Mouse (Mus musculus) CH12.LX (cell line): ENCODE measurements around the gene Sft2d1. TPM values are rescaled to one million over a fixed set of nuclear protein-coding genes. Genes with fewer than 3 reads are reported as not detected.
A peak's percentile ranks its signal among the peaks of the same experiment; 100 is the strongest.

Experiments used
- DNase-seq: peaks from one replicate; pipeline ENCODE4 v3.0.0-alpha.2; 2013; ENCODE audit errors: extremely low read depth
- H3K27ac ChIP-seq: 2 replicates; pipeline ENCODE4 v1.5.1; 2012; ENCODE audit warnings: low read depth, mild to moderate bottlenecking, control low read depth, moderate library complexity; ENCODE audit not compliant: insufficient read depth
- H3K27me3 ChIP-seq: replicated peaks from 2 replicates; pipeline ENCODE3; 2012; ENCODE audit warnings: inconsistent platforms
- H3K36me3 ChIP-seq, 2 experiments: replicated peaks in 1 of 2; 2 replicates each; pipeline versions ENCODE3 to v1.6.1; 2012; ENCODE audit warnings: inconsistent platforms in 1 of 2, low read length in 1 of 2, mild to moderate bottlenecking in 1 of 2, mixed read lengths in 1 of 2, moderate library complexity in 1 of 2; ENCODE audit not compliant: control insufficient read depth in 1 of 2, insufficient read depth in 1 of 2
- H3K4me1 ChIP-seq, 2 experiments: 2 replicates each; pipeline ENCODE4 v1.6.1; 2012; ENCODE audit warnings: inconsistent platforms in 1 of 2, moderate library complexity in 1 of 2; ENCODE audit not compliant: insufficient read depth in 2 of 2, control insufficient read depth in 1 of 2
- H3K4me2 ChIP-seq: 2 replicates; pipeline ENCODE4 v1.6.1; 2012; ENCODE audit warnings: low read depth, mild to moderate bottlenecking, control low read depth; ENCODE audit not compliant: poor library complexity, insufficient read depth, severe bottlenecking
- H3K4me3 ChIP-seq, 3 experiments: fragments of 150-350 bp in 1 of 3; sonication (generic) in 1 of 3; replicated peaks in 1 of 3; 2 replicates each; pipeline versions ENCODE3 to v1.5.1; 2011 to 2012; ENCODE audit warnings: low read depth in 2 of 3, low read length in 2 of 3, mild to moderate bottlenecking in 2 of 3, moderate library complexity in 2 of 3, control low read depth in 1 of 3, improper control_type of control experiment in 1 of 3, inconsistent platforms in 1 of 3, mixed read lengths in 1 of 3; ENCODE audit not compliant: poor library complexity in 1 of 3
- H3K79me2 ChIP-seq: replicated peaks from 2 replicates; pipeline ENCODE4 v1.6.1; 2012; ENCODE audit warnings: mild to moderate bottlenecking, moderate library complexity; ENCODE audit not compliant: control insufficient read depth, poor library complexity, insufficient read depth, severe bottlenecking; ENCODE audit errors: extremely low read depth
- H3K9ac ChIP-seq: 2 replicates; pipeline ENCODE4 v1.6.1; 2012; ENCODE audit warnings: low read depth, mild to moderate bottlenecking, control low read depth, moderate library complexity; ENCODE audit not compliant: insufficient read depth
- H3K9me3 ChIP-seq: replicated peaks from 2 replicates; pipeline ENCODE3; 2012; ENCODE audit warnings: low read length, inconsistent platforms, mixed read lengths
- BHLHE40 ChIP-seq: IDR thresholded peaks from 2 replicates; pipeline ENCODE4 v1.6.1; 2011; ENCODE audit warnings: mild to moderate bottlenecking, low read depth, low read length, improper control_type of control experiment
- CHD1 ChIP-seq: IDR thresholded peaks from 2 replicates; pipeline ENCODE4 v1.6.1; 2012; ENCODE audit warnings: low read depth, low read length, improper control_type of control experiment, inconsistent platforms
- CHD2 ChIP-seq: IDR thresholded peaks from 2 replicates; pipeline ENCODE4 v1.6.1; 2011; ENCODE audit warnings: low read length, improper control_type of control experiment
- CTCF ChIP-seq, 2 experiments: IDR thresholded peaks in 1 of 2; conservative IDR thresholded peaks in 1 of 2; 2 replicates each; pipeline ENCODE4 v1.5.1; 2011 to 2012; ENCODE audit warnings: low read depth in 2 of 2, low read length in 2 of 2, improper control_type of control experiment in 1 of 2, inconsistent platforms in 1 of 2, mild to moderate bottlenecking in 1 of 2, moderate library complexity in 1 of 2
- E2F4 ChIP-seq: IDR thresholded peaks from 2 replicates; pipeline ENCODE4 v1.6.1; 2011; ENCODE audit warnings: low read depth, low read length, improper control_type of control experiment; ENCODE audit not compliant: insufficient replicate concordance
- ELF1 ChIP-seq: IDR thresholded peaks from 2 replicates; pipeline ENCODE4 v1.6.1; 2014; ENCODE audit warnings: low read depth, mild to moderate bottlenecking, inconsistent platforms, low read length, improper control_type of control experiment
- EP300 ChIP-seq: IDR thresholded peaks from 2 replicates; pipeline ENCODE4 v1.6.1; 2011; ENCODE audit warnings: low read length, improper control_type of control experiment
- ETS1 ChIP-seq: conservative IDR thresholded peaks from 2 replicates; pipeline ENCODE4 v1.6.1; 2012; ENCODE audit warnings: low read depth, mild to moderate bottlenecking, inconsistent platforms, low read length, improper control_type of control experiment, moderate library complexity
- GABPA ChIP-seq: IDR thresholded peaks from 2 replicates; pipeline ENCODE4 v1.6.1; 2012; ENCODE audit warnings: low read depth, low read length, improper control_type of control experiment, inconsistent platforms; ENCODE audit not compliant: insufficient replicate concordance
- HCFC1 ChIP-seq: IDR thresholded peaks from 2 replicates; pipeline ENCODE4 v1.6.1; 2012; ENCODE audit warnings: low read depth, mild to moderate bottlenecking, inconsistent platforms, low read length, improper control_type of control experiment
- IRF4 ChIP-seq: IDR thresholded peaks from 2 replicates; pipeline ENCODE4 v1.6.1; 2014; ENCODE audit warnings: low read depth, mild to moderate bottlenecking, inconsistent platforms, low read length, improper control_type of control experiment
- JUN ChIP-seq: IDR thresholded peaks from 2 replicates; pipeline ENCODE4 v1.6.1; 2011; ENCODE audit warnings: low read depth, mild to moderate bottlenecking, low read length, improper control_type of control experiment, moderate library complexity; ENCODE audit not compliant: insufficient read depth
- JUND ChIP-seq: conservative IDR thresholded peaks from 2 replicates; pipeline ENCODE4 v1.6.1; 2011; ENCODE audit warnings: low read depth, low read length, improper control_type of control experiment
- KAT2A ChIP-seq: IDR thresholded peaks from 2 replicates; pipeline ENCODE4 v1.6.1; 2012; ENCODE audit warnings: low read length, improper control_type of control experiment, inconsistent platforms; ENCODE audit not compliant: insufficient replicate concordance
- MAFK ChIP-seq: IDR thresholded peaks from 2 replicates; pipeline ENCODE4 v1.6.1; 2011; ENCODE audit warnings: low read length, improper control_type of control experiment; ENCODE audit not compliant: insufficient replicate concordance
- MAX ChIP-seq: IDR thresholded peaks from 2 replicates; pipeline ENCODE4 v1.6.1; 2011; ENCODE audit warnings: low read length, improper control_type of control experiment
- MAZ ChIP-seq: IDR thresholded peaks from 2 replicates; pipeline ENCODE4 v1.6.1; 2012; ENCODE audit warnings: low read depth, mild to moderate bottlenecking, inconsistent platforms, low read length, improper control_type of control experiment, moderate library complexity
- MEF2A ChIP-seq: IDR thresholded peaks from 2 replicates; pipeline ENCODE4 v1.6.1; 2014; ENCODE audit warnings: low read depth, mild to moderate bottlenecking, inconsistent platforms, low read length, improper control_type of control experiment, borderline replicate concordance
- MXI1 ChIP-seq: IDR thresholded peaks from 2 replicates; pipeline ENCODE4 v1.6.1; 2011; ENCODE audit warnings: mild to moderate bottlenecking, low read depth, low read length, improper control_type of control experiment
- MYC ChIP-seq: IDR thresholded peaks from 2 replicates; pipeline ENCODE4 v1.6.1; 2011; ENCODE audit warnings: low read depth, mild to moderate bottlenecking, improper control_type of control experiment, low read length
- NELFE ChIP-seq: IDR thresholded peaks from 2 replicates; pipeline ENCODE4 v1.6.1; 2011; ENCODE audit warnings: low read depth, low read length, improper control_type of control experiment
- NRF1 ChIP-seq: IDR thresholded peaks from 2 replicates; pipeline ENCODE4 v1.6.1; 2014; ENCODE audit warnings: low read depth, mild to moderate bottlenecking, inconsistent platforms, low read length, improper control_type of control experiment, moderate library complexity
- PAX5 ChIP-seq: IDR thresholded peaks from 2 replicates; pipeline ENCODE4 v1.6.1; 2012; ENCODE audit warnings: low read length, inconsistent platforms, mixed read lengths
- POLR2A ChIP-seq: IDR thresholded peaks from 2 replicates; pipeline ENCODE4 v1.6.1; 2011; ENCODE audit warnings: low read depth, mild to moderate bottlenecking, improper control_type of control experiment, low read length
- POLR2AphosphoS2 ChIP-seq: IDR thresholded peaks from 2 replicates; pipeline ENCODE4 v1.6.1; 2011; ENCODE audit warnings: low read depth, low read length, improper control_type of control experiment
- RAD21 ChIP-seq: IDR thresholded peaks from 2 replicates; pipeline ENCODE4 v1.6.1; 2011; ENCODE audit warnings: low read depth, mild to moderate bottlenecking, low read length, improper control_type of control experiment, moderate library complexity
- RCOR1 ChIP-seq: conservative IDR thresholded peaks from 2 replicates; pipeline ENCODE4 v1.6.1; 2012; ENCODE audit warnings: low read depth, mild to moderate bottlenecking, inconsistent platforms, low read length, improper control_type of control experiment
- SIN3A ChIP-seq: IDR thresholded peaks from 2 replicates; pipeline ENCODE4 v1.6.1; 2012; ENCODE audit warnings: low read length, improper control_type of control experiment, inconsistent platforms
- SMC3 ChIP-seq: IDR thresholded peaks from 2 replicates; pipeline ENCODE4 v1.6.1; 2011; ENCODE audit warnings: low read depth, low read length, improper control_type of control experiment
- TBP ChIP-seq: conservative IDR thresholded peaks from 2 replicates; pipeline ENCODE4 v1.6.1; 2011; ENCODE audit warnings: low read depth, low read length, improper control_type of control experiment
- TCF12 ChIP-seq: IDR thresholded peaks from 2 replicates; pipeline ENCODE4 v1.6.1; 2014; ENCODE audit warnings: low read depth, mild to moderate bottlenecking, inconsistent platforms, low read length, improper control_type of control experiment
- UBTF ChIP-seq: IDR thresholded peaks from 2 replicates; pipeline ENCODE4 v1.6.1; 2012; ENCODE audit warnings: low read depth, mild to moderate bottlenecking, inconsistent platforms, low read length, improper control_type of control experiment, moderate library complexity
- USF1 ChIP-seq: IDR thresholded peaks from 2 replicates; pipeline ENCODE4 v1.6.1; 2014; ENCODE audit warnings: low read depth, mild to moderate bottlenecking, inconsistent platforms, low read length, improper control_type of control experiment
- USF2 ChIP-seq: conservative IDR thresholded peaks from 2 replicates; pipeline ENCODE4 v1.6.1; 2011; ENCODE audit warnings: low read depth, low read length, improper control_type of control experiment
- ZC3H11A ChIP-seq: IDR thresholded peaks from 2 replicates; pipeline ENCODE4 v1.6.1; 2012; ENCODE audit warnings: low read depth, mild to moderate bottlenecking, inconsistent platforms, low read length, improper control_type of control experiment
- ZKSCAN1 ChIP-seq: IDR thresholded peaks from 2 replicates; pipeline ENCODE4 v1.6.1; 2012; ENCODE audit warnings: low read depth, inconsistent platforms, low read length, improper control_type of control experiment, borderline replicate concordance
- ZMIZ1 ChIP-seq: IDR thresholded peaks from 2 replicates; pipeline ENCODE4 v1.6.1; 2012; ENCODE audit warnings: low read depth, mild to moderate bottlenecking, inconsistent platforms, low read length, improper control_type of control experiment
- ZNF384 ChIP-seq: IDR thresholded peaks from 2 replicates; pipeline ENCODE4 v1.6.1; 2012; ENCODE audit warnings: low read depth, low read length, improper control_type of control experiment, inconsistent platforms
- dilution Hi-C: fragments of 300-500 bp; cut with MboI; formaldehyde crosslinking; loops from 2 replicates; pipeline ENCODE4 v1.14.3; 2020; ENCODE audit warnings: low sequenced_read_pairs; ENCODE audit not compliant: extremely low pct_unique_long_range_greater_than_20kb, extremely low pct_ligation_motif_present
- in situ Hi-C: fragments of 300-500 bp; cut with MboI; formaldehyde crosslinking; loops from 3 replicates; pipeline ENCODE4 v1.14.3; 2019; ENCODE audit warnings: low sequenced_read_pairs, low pct_ligation_motif_present, low pct_unique_long_range_greater_than_20kb, mixed read lengths
- polyA plus RNA-seq: library from polyadenylated mRNA; unstranded; fragments of >175 nt; gene quantifications from 2 replicates; pipeline ENCODE4 v1.2.1, GENCODE M21; 2012; ENCODE audit warnings: low read depth; ENCODE audit not compliant: insufficient read length
- total RNA-seq, 2 experiments: library from RNA; depleted of rRNA; stranded (reverse); fragments of 300-350 nt in 1 of 2; fragments of >200 nt in 1 of 2; gene quantifications; 2 replicates each; pipeline ENCODE4 v1.2.3; 2012 to 2014

The Sft2d1 gene
- total and polyA plus RNA-seq, 3 experiments, result 71.7 to 121 (median 75.1) TPM

DNA sequence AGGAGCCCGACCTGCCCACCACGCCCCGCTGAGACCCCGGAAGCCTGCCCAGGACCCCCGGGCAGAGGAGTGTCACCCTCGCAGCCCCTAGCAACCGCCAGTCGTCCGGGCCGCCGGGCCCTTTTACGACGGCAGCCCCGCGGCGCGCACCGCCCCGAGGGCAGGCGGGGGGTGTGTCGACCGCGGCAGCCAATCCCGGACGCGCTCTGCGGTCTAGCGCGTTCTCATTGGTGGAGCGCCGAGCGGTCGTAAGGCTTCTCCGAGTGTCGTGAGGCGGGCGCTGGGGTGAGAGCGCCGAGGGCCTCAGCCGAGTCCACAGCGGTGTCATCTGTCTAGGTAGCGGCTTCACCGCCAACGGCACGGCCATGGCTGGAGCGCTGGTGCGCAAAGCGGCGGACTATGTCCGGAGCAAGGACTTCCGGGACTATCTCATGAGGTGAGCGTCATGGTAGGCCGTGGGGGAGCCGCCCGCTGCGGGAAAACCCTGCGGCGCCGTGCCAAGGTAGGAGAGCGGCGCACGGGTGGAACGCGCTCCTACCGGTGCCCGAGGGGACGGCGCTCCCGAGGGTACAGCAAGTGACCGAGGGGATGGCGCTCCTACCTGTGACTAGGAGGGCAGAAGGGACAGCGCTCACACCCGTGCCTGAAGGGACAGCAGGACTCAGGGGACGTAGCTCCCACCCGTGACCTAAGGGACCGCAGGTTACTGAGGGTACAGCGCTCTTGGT is 27.2 kb upstream of the Sft2d1 start:
- TF ChIP-seq JUN (no peak), TCF12 (peak; percentile 91), MEF2A (no peak; the same call in 1 of the 2 replicates), SIN3A (peak; percentile 65; the same call in 1 of the 2 replicates), SMC3 (no peak), MYC (no peak), USF2 (no peak), RAD21 (no peak), GABPA (no peak), EP300 (no peak), ZC3H11A (no peak), ZNF384 (no peak), PAX5 (no peak), ETS1 (no peak), IRF4 (peak; percentile 44; the same call in 1 of the 2 replicates), JUND (no peak), TBP (peak; percentile 68; the same call in 1 of the 2 replicates), HCFC1 (peak; percentile 68), ELF1 (peak; percentile 63), UBTF (no peak; the same call in none of the 2 replicates), CHD1 (no peak), RCOR1 (no peak), ZMIZ1 (peak; percentile 90; the same call in 1 of the 2 replicates), MAX (0 out of 2 replicates have a peak, but pooled peaks have one; percentile 32), CTCF (conservative IDR thresholded peaks at IDR 0.05 in 1 of 2, IDR thresholded peaks at IDR 0.05 in 1 of 2; ENCODE audit: low read depth in 2 of 2, low read length in 2 of 2) (peak in 1 of 2 experiments; percentile 21; a peak in 1 of 4 replicates), KAT2A (no peak), USF1 (no peak), ZKSCAN1 (no peak), NRF1 (peak; percentile 41), CHD2 (no peak), POLR2AphosphoS2 (no peak), MXI1 (peak; percentile 19; the same call in 1 of the 2 replicates), POLR2A (peak; percentile 93), E2F4 (no peak), MAZ (no peak), BHLHE40 (no peak; the same call in 1 of the 2 replicates), MAFK (no peak), NELFE (peak; percentile 90)
- TF ChIP-seq, all 38 proteins: peak for 13
- DNase-seq, result peak; percentile 92
- peak overlapping the region; percentile 69 for H3K4me2 ChIP-seq
- H3K4me3 ChIP-seq, result peak overlapping the region; percentile 76 to 92 (median 92)
- peaks cover 3 to 38% of the 10 kb centered on the region in 2 experiments; a peak in 3 of 4 replicates for H3K4me1 ChIP-seq
- peaks cover 0 to 9% of the 10 kb centered on the region in 2 experiments for H3K36me3 ChIP-seq
- H3K9me3 ChIP-seq, result no peaks in the 10 kb centered on the region
- in situ Hi-C loops (loop anchor here (5.0 kb wide), 1 partner anchor 89 kb away; no protein-coding TSS in a partner anchor), dilution Hi-C loops (no loop called here)
- peak overlapping the region; percentile 90 for H3K27ac ChIP-seq
- H3K79me2 ChIP-seq, result no peaks in the 10 kb centered on the region; the same call in 1 of the 2 replicates
- H3K27me3 ChIP-seq, result no peaks in the 10 kb centered on the region
- H3K9ac ChIP-seq, result peak overlapping the region; percentile 70
